Mouse (Mus musculus): Measurements from ENCODE around the gene Rap1gap.

DNA sequence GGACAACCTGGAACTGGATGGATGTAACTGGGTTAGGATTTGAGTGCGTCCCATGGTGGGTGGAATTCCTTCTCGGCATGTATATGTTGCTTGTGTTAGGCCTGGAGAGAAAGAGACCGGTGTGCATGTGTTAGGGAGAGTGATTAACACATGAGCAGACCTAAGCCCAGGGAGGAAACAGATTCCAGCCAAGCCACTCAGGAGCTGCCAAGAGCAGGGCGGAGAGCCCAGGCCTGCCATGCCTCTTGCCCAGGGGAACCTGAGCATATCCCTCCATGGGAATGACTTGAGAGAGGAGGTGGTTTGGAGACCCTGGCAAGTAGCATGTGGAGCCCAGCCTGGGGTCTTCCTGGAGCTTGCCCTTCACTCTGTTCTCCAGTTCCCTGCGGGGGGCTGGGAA is 13.4 kb downstream of the Rap1gap start:
- TF ChIP-seq CTCF (IDR thresholded peaks at IDR 0.05; ENCODE audit: low read depth) (no peak), EP300 (IDR thresholded peaks at IDR 0.05; ENCODE audit: low read depth) (no peak)
